Mouse (Mus musculus): Measurements from ENCODE around the gene Pxmp4.

DNA sequence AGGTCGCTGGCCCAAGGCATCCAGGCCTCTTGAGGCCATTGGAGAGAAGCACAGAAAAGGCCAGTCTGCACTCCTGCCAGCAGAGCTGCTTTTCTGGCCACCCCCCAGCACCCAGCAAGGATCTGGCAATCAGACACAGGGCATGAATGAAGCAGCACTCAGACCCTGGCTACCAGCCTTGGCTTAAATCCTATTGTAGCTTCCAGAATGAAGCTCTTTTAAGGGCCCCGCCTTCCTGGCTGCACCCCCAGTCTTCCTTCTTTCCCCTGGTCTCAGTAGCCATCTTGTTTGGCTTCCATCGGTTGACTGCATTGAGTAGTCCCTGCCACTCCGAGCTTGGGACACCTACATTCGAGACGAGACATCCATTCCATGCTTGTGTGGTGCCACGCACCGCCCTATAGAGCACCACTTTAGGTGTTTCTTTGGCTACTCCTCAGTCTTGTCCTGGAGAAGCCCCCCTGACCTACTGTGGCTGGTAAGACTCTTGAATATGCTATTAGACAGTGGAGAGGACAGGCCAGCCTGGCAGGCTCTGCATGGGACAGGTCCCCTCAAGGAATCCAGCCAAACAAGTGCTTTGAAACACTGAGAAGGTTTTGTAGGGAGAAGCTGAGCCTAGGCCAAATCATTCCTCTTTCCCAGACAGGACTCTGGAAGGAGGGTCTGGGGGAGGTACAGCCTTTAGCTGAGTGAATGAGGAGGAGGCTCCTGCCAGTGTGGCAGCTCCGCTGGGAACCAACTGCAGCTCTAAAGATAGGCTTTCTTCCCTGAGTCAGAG lies 59.8 kb downstream of the Pxmp4 start:
- no peak for TF ChIP-seq CTCF (IDR thresholded peaks at IDR 0.05; ENCODE audit: insufficient read depth, low read length)
- TF ChIP-seq POLR2A (IDR thresholded peaks at IDR 0.05; ENCODE audit: borderline replicate concordance, extremely low read depth, low read depth, low read length): no peak

Measured in lung, adult 2 months (tissue).